Mouse (Mus musculus) limb, embryonic 15.5 days (tissue): ENCODE results near the gene Syt1. TPM values are rescaled to one million over a fixed set of nuclear protein-coding genes. Genes with fewer than 3 reads are reported as not detected.

ENCODE experiments used
- ATAC-seq: fragments of 200-750 bp; cut with Nextera tagmentation; 2 replicates; pipeline ENCODE4 v1.8.0; 2017; ENCODE audit warnings: low read depth, moderate TSS enrichment; ENCODE audit not compliant: insufficient number of reproducible peaks, low FRiP score, low TSS enrichment
- H3K27ac ChIP-seq: fragments of 300-500 bp; sonication (generic); 2 replicates; pipeline ENCODE4 v1.5.1; 2015; ENCODE audit warnings: moderate library complexity, mild to moderate bottlenecking, inconsistent platforms
- H3K27me3 ChIP-seq: fragments of 300-500 bp; sonication (generic); 2 replicates; pipeline ENCODE4 v1.6.1; 2015; ENCODE audit warnings: inconsistent platforms
- H3K36me3 ChIP-seq: fragments of 300-500 bp; sonication (generic); 2 replicates; pipeline ENCODE4 v1.6.1; 2015; ENCODE audit warnings: inconsistent platforms
- H3K4me1 ChIP-seq: fragments of 300-500 bp; sonication (generic); 2 replicates; pipeline ENCODE4 v1.6.1; 2015; ENCODE audit warnings: inconsistent platforms
- H3K4me2 ChIP-seq: fragments of 300-500 bp; sonication (generic); 2 replicates; pipeline ENCODE4 v1.6.1; 2015; ENCODE audit warnings: mild to moderate bottlenecking, inconsistent platforms
- H3K4me3 ChIP-seq: fragments of 300-500 bp; sonication (generic); 2 replicates; pipeline ENCODE4 v1.5.1; 2015; ENCODE audit warnings: mild to moderate bottlenecking, inconsistent platforms
- H3K9ac ChIP-seq: fragments of 300-500 bp; sonication (generic); 2 replicates; pipeline ENCODE4 v1.6.1; 2015; ENCODE audit warnings: inconsistent platforms
- H3K9me3 ChIP-seq: fragments of 300-500 bp; sonication (generic); 2 replicates; pipeline ENCODE4 v1.6.1; 2016; ENCODE audit warnings: inconsistent platforms
- WGBS: fragments of 180-500 bp; shearing (Covaris S2); methylation state at CpG from one replicate; pipeline ENCODE4 v1.1.7; 2015; 5-methylcytosine and 5-hydroxymethylcytosine counted together
- polyA plus RNA-seq: library from polyadenylated mRNA; unstranded; fragments of >200 nt; fragmentation: Nextera tagmentation; extraction: Ambion mirVana; gene quantifications from 2 replicates; pipeline ENCODE4 v1.2.1, GENCODE M21; 2015

The Syt1 gene
- polyA plus RNA-seq, 1 experiment from 2014 or later, result 1.4 TPM

DNA sequence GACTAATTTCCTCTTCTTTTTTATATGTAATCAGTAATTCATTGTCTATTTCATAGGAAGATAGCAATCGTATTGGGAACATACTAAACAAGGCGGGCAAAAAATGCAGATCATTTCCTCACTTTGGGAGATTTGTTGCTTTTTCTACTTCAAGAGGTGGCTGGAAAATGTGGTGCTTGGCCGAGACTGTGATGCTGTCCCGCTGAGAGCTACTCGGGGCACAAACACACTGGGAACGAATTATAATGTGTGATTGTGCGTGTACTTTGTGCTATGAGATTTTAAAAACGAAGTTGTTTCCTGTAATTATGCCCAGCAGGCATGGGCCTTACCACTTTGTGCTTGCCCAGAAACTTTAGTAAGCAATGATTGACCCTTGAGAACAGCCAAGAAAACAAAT is 281.8 kb downstream of the Syt1 start:
- Histone ChIP-seq H3K27me3 (no peaks in the 10 kb centered on the region), H3K9ac (no peak overlapping the region), H3K4me1 (no peaks in the 10 kb centered on the region), H3K9me3 (peaks cover 4% of the 10 kb centered on the region; the same call in 1 of the 2 replicates), H3K36me3 (no peaks in the 10 kb centered on the region), H3K4me2 (no peak overlapping the region), H3K4me3 (no peak overlapping the region), H3K27ac (no peak overlapping the region)
- 59% methylated on average over 8 of the region's 8 CpGs for WGBS
- no peak for ATAC-seq

GRCm38 (mm10) chr10:108726391-108726790 is 284.4 kb downstream of the Syt1 start:
- Histone ChIP-seq H3K4me1 (no peaks in the 10 kb centered on the region), H3K4me3 (no peak overlapping the region), H3K9ac (no peak overlapping the region), H3K36me3 (no peaks in the 10 kb centered on the region), H3K4me2 (no peak overlapping the region), H3K27me3 (no peaks in the 10 kb centered on the region), H3K27ac (no peak overlapping the region), H3K9me3 (no peaks in the 10 kb centered on the region)
- no peak for ATAC-seq
- WGBS, result 79% methylated on average over 4 of the region's 4 CpGs

GRCm38 (mm10) chr10:108724878-108725277 is 285.9 kb downstream of the Syt1 start:
- no peaks in the 10 kb centered on the region for H3K27me3 ChIP-seq
- H3K36me3 ChIP-seq, result no peaks in the 10 kb centered on the region
- 76% methylated on average over 3 of the region's 3 CpGs for WGBS
- no peak overlapping the region for H3K9ac ChIP-seq
- no peaks in the 10 kb centered on the region for H3K4me1 ChIP-seq
- no peak for ATAC-seq
- H3K9me3 ChIP-seq, result no peaks in the 10 kb centered on the region
- H3K4me2 ChIP-seq, result no peak overlapping the region
- no peak overlapping the region for H3K4me3 ChIP-seq
- no peak overlapping the region for H3K27ac ChIP-seq

- 56% methylated on average over 5 of the region's 5 CpGs for WGBS
- no peak overlapping the region for H3K4me3 ChIP-seq
- H3K9me3 ChIP-seq, result no peaks in the 10 kb centered on the region
- no peak for ATAC-seq
- H3K36me3 ChIP-seq, result no peaks in the 10 kb centered on the region
- H3K27ac ChIP-seq, result no peak overlapping the region
- no peaks in the 10 kb centered on the region for H3K4me1 ChIP-seq
- no peak overlapping the region for H3K4me2 ChIP-seq
- H3K27me3 ChIP-seq, result no peaks in the 10 kb centered on the region
- H3K9ac ChIP-seq, result no peak overlapping the region
Measured at GRCm38 (mm10) chr10:108710514-108710913, 300.3 kb downstream of the Syt1 start.

DNA sequence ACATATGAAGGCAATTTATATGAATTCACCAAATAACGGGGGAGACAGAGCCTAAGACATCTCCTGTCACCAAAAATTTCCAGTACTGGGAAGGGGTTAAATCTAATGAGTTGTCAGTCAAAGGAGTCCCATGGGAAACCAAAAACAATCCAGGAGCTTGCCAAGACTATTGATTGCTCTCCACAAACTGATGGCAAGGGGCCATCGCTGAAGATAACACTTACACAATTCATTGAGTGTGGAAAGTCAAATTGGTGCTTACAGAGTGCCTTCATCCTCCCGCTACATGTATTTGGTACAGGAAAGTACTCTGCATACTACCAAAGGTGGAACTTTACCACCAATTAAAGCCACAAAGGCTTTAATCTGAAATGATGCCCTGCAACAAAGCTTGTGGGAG is 305.1 kb downstream of the Syt1 start:
- WGBS, result 94% methylated on average over 3 of the region's 3 CpGs
- Histone ChIP-seq H3K9me3 (no peaks in the 10 kb centered on the region), H3K4me1 (no peaks in the 10 kb centered on the region), H3K36me3 (no peaks in the 10 kb centered on the region), H3K9ac (no peak overlapping the region), H3K27ac (no peak overlapping the region), H3K4me2 (no peak overlapping the region), H3K27me3 (no peaks in the 10 kb centered on the region), H3K4me3 (no peak overlapping the region)
- ATAC-seq, result no peak

DNA sequence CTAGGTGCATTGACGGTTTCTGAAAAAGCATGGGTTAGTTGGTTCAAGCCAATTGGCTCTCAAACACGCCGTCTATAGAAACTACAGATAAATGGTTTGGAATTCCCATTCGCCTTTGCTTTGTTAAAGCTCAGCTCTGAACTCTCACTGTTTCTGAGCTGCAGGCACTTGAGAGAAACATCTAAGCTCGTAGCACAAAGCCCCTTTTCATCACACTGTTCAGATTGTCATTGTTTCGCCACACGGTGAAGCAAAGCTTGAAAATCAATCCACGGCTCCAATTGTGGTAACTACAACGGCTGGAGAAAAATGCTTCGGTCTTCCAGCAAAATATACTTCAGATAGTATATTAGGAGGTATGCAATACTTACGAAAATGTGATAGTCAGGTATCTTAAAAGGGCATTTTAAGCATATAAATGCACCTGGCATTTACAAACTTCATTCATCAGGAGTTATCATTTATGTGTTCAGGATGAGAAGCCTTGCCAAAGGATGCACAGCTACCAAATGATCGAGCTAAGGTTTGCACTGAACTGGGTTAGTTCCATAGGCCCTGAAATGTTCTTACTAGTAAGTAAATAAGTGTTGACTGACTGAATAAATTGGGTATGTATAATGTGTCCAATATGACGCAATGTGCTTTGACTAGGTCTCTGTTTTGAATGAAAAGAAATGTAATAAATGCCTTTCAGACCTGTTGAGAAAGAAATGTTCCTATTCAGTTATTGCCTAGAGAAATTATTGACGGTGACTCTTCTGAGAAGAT is 309.2 kb downstream of the Syt1 start:
- Histone ChIP-seq H3K9ac (no peak overlapping the region), H3K9me3 (no peaks in the 10 kb centered on the region), H3K4me2 (no peak overlapping the region), H3K4me3 (no peak overlapping the region), H3K27me3 (no peaks in the 10 kb centered on the region), H3K27ac (no peak overlapping the region), H3K36me3 (no peaks in the 10 kb centered on the region), H3K4me1 (no peaks in the 10 kb centered on the region)
- ATAC-seq, result no peak
- 87% methylated on average over 14 of the region's 14 CpGs for WGBS

DNA sequence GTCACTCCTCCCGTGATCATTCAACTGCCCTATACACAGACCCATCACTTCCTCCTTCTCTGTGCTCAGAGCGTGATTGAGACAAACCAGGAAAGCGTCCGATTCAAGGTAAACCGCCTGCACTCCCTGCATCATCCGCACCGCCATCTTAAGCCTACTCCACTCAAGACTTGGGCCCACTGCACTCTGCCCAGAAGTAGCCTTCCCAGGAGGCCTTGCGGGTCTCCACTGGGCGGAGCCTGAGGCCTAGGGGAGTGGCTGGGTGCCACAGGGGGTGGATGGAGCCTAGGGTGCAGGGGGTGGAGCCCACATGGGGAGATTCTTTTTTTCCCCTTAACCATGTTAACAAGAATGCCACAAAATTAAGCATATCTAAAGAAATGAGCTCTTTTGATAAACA is 310.8 kb downstream of the Syt1 start, which contains the start of gene Gm5136:
TSS of gene Gm5136 (minus strand) at position 215 of the 400 bp plus-strand sequence.
- no peak within 1 kb of the TSS for H3K27ac ChIP-seq
- no peaks in the 10 kb centered on the region for H3K4me1 ChIP-seq
- H3K9me3 ChIP-seq, result no peaks in the 10 kb centered on the region
- H3K4me2 ChIP-seq, result no peak within 1 kb of the TSS
- ATAC-seq, result no peak
- 94% methylated on average over 9 of the region's 9 CpGs for WGBS
- no peaks in the 10 kb centered on the region for H3K27me3 ChIP-seq
- no peaks in the 10 kb centered on the region for H3K36me3 ChIP-seq
- no peak within 1 kb of the TSS for H3K4me3 ChIP-seq
- no peak within 1 kb of the TSS for H3K9ac ChIP-seq

- WGBS, result 55% methylated on average over 5 of the region's 5 CpGs
- Histone ChIP-seq H3K9me3 (no peaks in the 10 kb centered on the region), H3K36me3 (no peaks in the 10 kb centered on the region), H3K4me1 (no peaks in the 10 kb centered on the region), H3K9ac (no peak overlapping the region), H3K27ac (no peak overlapping the region), H3K27me3 (no peaks in the 10 kb centered on the region), H3K4me3 (no peak overlapping the region), H3K4me2 (no peak overlapping the region)
- ATAC-seq, result no peak
Measured at GRCm38 (mm10) chr10:108697062-108697461, 313.7 kb downstream of the Syt1 start.

GRCm38 (mm10) chr10:108690954-108691353 is 319.8 kb downstream of the Syt1 start:
- no peak overlapping the region for H3K27ac ChIP-seq
- H3K27me3 ChIP-seq, result no peaks in the 10 kb centered on the region
- ATAC-seq, result no peak
- WGBS, result 62% methylated on average over 9 of the region's 9 CpGs
- no peaks in the 10 kb centered on the region for H3K9me3 ChIP-seq
- no peak overlapping the region for H3K4me3 ChIP-seq
- no peaks in the 10 kb centered on the region for H3K4me1 ChIP-seq
- H3K4me2 ChIP-seq, result no peak overlapping the region
- no peaks in the 10 kb centered on the region for H3K36me3 ChIP-seq
- H3K9ac ChIP-seq, result no peak overlapping the region

DNA sequence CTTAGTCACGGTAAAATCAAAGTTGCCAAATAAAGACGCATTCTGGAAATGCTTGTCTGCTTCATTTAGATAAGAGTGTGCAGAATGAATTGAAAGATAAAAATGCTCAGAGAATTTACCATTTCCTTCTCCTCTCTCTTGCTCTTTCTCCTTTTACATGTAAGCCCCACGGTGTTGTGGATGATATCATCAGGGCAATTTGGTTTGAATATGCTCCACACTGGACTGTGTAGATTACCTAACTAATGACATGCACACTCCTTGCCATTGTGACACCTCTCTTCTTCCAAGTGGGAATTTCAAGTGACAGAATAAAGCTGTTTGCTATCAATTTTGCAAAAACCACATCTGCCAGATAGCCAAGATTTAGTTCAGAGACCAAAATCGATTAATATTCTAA is 324.1 kb downstream of the Syt1 start:
- H3K27ac ChIP-seq, result no peak overlapping the region
- ATAC-seq, result no peak
- no peak overlapping the region for H3K4me2 ChIP-seq
- no peak overlapping the region for H3K9ac ChIP-seq
- H3K4me3 ChIP-seq, result no peak overlapping the region
- 83% methylated on average over 4 of the region's 4 CpGs for WGBS
- H3K36me3 ChIP-seq, result no peaks in the 10 kb centered on the region
- no peaks in the 10 kb centered on the region for H3K4me1 ChIP-seq
- H3K27me3 ChIP-seq, result no peaks in the 10 kb centered on the region
- no peaks in the 10 kb centered on the region for H3K9me3 ChIP-seq

- H3K27ac ChIP-seq, result no peak overlapping the region
- H3K4me1 ChIP-seq, result no peaks in the 10 kb centered on the region
- no peak overlapping the region for H3K9ac ChIP-seq
- 53% methylated on average over 14 of the region's 14 CpGs for WGBS
- no peak overlapping the region for H3K4me3 ChIP-seq
- no peak overlapping the region for H3K4me2 ChIP-seq
- no peaks in the 10 kb centered on the region for H3K36me3 ChIP-seq
- H3K9me3 ChIP-seq, result no peaks in the 10 kb centered on the region
- H3K27me3 ChIP-seq, result no peaks in the 10 kb centered on the region
- no peak for ATAC-seq
Measured at GRCm38 (mm10) chr10:108679675-108680390, 330.9 kb downstream of the Syt1 start.

DNA sequence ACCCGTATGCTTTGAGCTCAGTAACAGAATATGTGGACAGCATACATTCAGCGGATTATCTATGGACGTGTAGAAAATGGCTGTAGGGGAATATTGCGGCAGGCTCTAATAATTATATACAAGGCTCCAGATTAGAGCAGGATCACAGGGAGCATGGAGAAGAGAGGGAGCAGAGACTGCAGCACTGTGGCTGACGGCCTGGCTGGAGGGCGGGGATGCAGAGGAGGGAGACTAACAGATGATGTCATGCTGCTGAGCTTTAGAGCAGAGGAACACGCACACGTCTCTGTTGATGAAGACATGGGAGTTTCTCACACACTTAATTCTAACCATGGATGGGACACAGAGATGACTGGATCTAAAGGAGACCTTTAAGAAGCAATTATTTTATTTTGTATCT is 333.7 kb downstream of the Syt1 start:
- Histone ChIP-seq H3K9me3 (no peaks in the 10 kb centered on the region), H3K4me3 (no peak overlapping the region), H3K4me1 (no peaks in the 10 kb centered on the region), H3K4me2 (no peak overlapping the region), H3K36me3 (no peaks in the 10 kb centered on the region), H3K9ac (no peak overlapping the region), H3K27me3 (no peaks in the 10 kb centered on the region), H3K27ac (no peak overlapping the region)
- no peak for ATAC-seq
- 82% methylated on average over 8 of the region's 8 CpGs for WGBS
